Mouse (Mus musculus) hindbrain, postnatal 0 days (tissue): ENCODE data around the gene Iapp. TPM values are rescaled to one million over a fixed set of nuclear protein-coding genes. Genes with fewer than 3 reads are reported as not detected.
"Not testable (repeated sequence)": the region's sequence is repeated elsewhere in the genome, so short reads cannot be mapped to it uniquely, and the experiment has no call there.

Experiments used
- ATAC-seq: fragments of 200-750 bp; cut with Nextera tagmentation; 2 replicates; pipeline ENCODE4 v1.8.0; 2017; ENCODE audit warnings: mild to moderate bottlenecking, moderate TSS enrichment, moderate library complexity
- DNase-seq: peaks from one replicate; pipeline ENCODE4 v3.0.0-alpha.2; 2015; ENCODE audit warnings: low spot score
- H3K27ac ChIP-seq: fragments of 300-500 bp; sonication (generic); 2 replicates; pipeline ENCODE4 v1.5.1; 2014; ENCODE audit warnings: mild to moderate bottlenecking
- H3K27me3 ChIP-seq: fragments of 300-500 bp; sonication (generic); 2 replicates; pipeline ENCODE4 v1.6.1; 2014; ENCODE audit warnings: low read length, mixed read lengths; ENCODE audit not compliant: insufficient read depth
- H3K36me3 ChIP-seq: fragments of 300-500 bp; sonication (generic); 2 replicates; pipeline ENCODE4 v1.6.1; 2014; ENCODE audit warnings: low read length, mixed read lengths; ENCODE audit not compliant: insufficient read depth
- H3K4me1 ChIP-seq: fragments of 300-500 bp; sonication (generic); 2 replicates; pipeline ENCODE4 v1.6.1; 2014; ENCODE audit warnings: antibody characterized with exemption, low read length, mixed read lengths; ENCODE audit not compliant: insufficient read depth
- H3K4me2 ChIP-seq: fragments of 300-500 bp; sonication (generic); 2 replicates; pipeline ENCODE4 v1.6.1; 2014; ENCODE audit warnings: low read depth, mild to moderate bottlenecking, low read length, moderate library complexity, mixed read lengths
- H3K4me3 ChIP-seq: fragments of 300-500 bp; sonication (generic); 2 replicates; pipeline ENCODE4 v1.5.1; 2014; ENCODE audit warnings: low read length
- H3K9ac ChIP-seq: fragments of 300-500 bp; sonication (generic); replicated peaks from 2 replicates; pipeline ENCODE4 v1.6.1; 2014; ENCODE audit warnings: mild to moderate bottlenecking, low read length, moderate library complexity, mixed read lengths
- H3K9me3 ChIP-seq: fragments of 300-500 bp; sonication (generic); 2 replicates; pipeline ENCODE4 v1.6.1; 2016; ENCODE audit warnings: low read length, mixed read lengths
- CTCF ChIP-seq: IDR thresholded peaks from 2 replicates; pipeline ENCODE4 v1.5.1; 2016; ENCODE audit warnings: antibody characterized with exemption, control low read depth, low read depth
- WGBS: fragments of 180-500 bp; shearing (Covaris S2); extraction: QIAGEN DNeasy Blood & Tissue Kit; methylation state at CpG from one replicate; pipeline ENCODE4 v1.1.7; 2014; 5-methylcytosine and 5-hydroxymethylcytosine counted together
- polyA plus RNA-seq: library from polyadenylated mRNA; unstranded; fragments of >200 nt; fragmentation: Nextera tagmentation; extraction: Ambion mirVana; gene quantifications from 2 replicates; pipeline ENCODE4 v1.2.1, GENCODE M21; 2015
- total RNA-seq: library from RNA; depleted of rRNA; stranded (reverse); fragments of >200 nt; gene quantifications from 2 replicates; pipeline ENCODE4 v1.2.3, GENCODE M21; 2014; rRNA removed

Gene Iapp
- total RNA-seq (not detected in 2 replicates), polyA plus RNA-seq (0.21 and 0.41 TPM in 2 replicates)

DNA sequence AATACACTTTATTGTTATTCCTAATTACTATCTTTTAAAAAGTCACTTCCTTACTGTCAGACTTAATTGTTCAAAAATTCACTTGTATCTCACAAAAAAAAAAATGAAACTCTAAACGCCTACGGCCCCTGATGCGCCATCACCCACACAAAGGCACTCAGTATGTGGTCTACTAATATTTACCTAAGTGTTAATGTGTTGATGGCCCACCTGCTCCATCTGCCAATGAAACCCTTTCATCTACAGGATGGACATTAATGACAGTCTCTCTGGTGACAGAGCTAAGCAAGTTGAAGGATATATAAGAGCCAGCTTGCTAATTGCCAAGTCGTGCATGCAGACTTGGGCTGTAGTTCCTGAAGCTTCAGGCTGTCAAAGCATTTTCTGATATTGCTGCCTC is at the start of gene Iapp:
Iapp (plus strand) TSS at position 326 of the 400 bp plus-strand sequence.
- WGBS, result 57% methylated on average over 4 of the region's 4 CpGs

DNA sequence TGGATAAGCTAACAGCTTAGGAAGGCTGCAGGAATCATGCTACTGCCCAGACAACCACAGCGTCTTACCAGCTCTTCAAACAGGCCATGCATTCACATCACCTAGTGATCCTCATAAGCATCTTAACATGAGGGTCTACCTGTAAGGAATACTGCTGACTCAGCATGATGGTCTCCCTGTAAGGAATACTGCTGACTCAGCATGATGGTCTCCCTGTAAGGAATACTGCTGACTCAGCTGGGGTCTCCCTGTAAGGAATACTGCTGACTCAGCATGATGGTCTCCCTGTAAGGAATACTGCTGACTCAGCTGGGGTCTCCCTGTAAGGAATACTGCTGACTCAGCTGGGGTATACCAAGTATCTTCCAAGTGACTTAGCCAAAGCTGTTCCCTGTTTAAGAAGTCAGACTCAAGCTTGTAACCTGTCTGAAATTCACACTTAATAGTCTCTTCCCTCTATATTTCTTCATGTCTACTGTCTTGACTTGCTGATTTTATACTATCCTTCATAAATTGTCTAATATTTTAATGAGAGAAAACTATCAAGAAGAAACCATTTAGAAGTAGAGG is 47.4 kb upstream of the Iapp start:
- not testable (repeated sequence) for ATAC-seq, H3K4me2 ChIP-seq, H3K4me1 ChIP-seq, H3K36me3 ChIP-seq, H3K27ac ChIP-seq, H3K9ac ChIP-seq, H3K27me3 ChIP-seq, DNase-seq, H3K9me3 ChIP-seq, H3K4me3 ChIP-seq
- WGBS, result 95% methylated on average over 1 of the region's 1 CpGs

More for the DNA sequence above, at the start of gene Iapp:
- Histone ChIP-seq H3K27ac (no peak within 1 kb of the TSS), H3K9ac (no peak within 1 kb of the TSS), H3K36me3 (no peaks in the 10 kb centered on the region), H3K4me1 (no peaks in the 10 kb centered on the region), H3K4me3 (no peak within 1 kb of the TSS), H3K9me3 (no peaks in the 10 kb centered on the region), H3K4me2 (no peak within 1 kb of the TSS), H3K27me3 (no peaks in the 10 kb centered on the region)
- DNase-seq (no peak), ATAC-seq (no peak)
- TF ChIP-seq CTCF, result no peak

DNA sequence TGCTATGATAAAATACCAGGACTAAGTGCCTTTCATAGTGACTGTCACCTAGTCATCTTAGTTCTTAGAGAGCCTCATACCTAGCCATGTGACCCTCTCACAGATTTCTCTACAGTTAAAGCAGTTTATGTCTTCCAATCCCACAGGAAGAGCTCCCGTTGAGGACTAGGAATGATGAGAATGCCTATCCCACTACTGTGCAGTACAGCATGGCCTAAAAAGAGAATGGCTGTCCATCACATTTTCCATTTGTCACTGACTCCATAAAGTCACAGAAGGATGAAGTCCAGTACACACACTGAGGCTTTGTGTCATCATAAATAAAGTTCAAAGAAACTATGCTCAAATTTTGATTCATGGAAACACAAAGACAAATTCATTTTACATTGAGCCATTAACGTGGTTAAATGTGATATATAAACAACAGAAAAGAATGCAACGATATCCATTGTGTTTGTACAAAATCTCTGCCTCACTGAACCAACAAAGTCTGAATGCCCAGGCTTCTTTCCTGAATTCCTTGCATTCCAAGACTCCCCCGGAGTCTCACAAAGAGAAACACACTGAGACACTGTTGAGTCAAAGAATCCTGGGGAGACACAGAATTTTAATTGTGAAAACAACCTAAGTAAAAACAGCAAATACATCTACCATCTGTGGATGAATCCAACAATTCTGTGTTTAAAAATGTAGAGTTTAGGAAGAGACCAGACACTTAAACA is 22.3 kb upstream of the Iapp start:
- ATAC-seq, result no peak
- no peak overlapping the region for H3K4me3 ChIP-seq

DNA sequence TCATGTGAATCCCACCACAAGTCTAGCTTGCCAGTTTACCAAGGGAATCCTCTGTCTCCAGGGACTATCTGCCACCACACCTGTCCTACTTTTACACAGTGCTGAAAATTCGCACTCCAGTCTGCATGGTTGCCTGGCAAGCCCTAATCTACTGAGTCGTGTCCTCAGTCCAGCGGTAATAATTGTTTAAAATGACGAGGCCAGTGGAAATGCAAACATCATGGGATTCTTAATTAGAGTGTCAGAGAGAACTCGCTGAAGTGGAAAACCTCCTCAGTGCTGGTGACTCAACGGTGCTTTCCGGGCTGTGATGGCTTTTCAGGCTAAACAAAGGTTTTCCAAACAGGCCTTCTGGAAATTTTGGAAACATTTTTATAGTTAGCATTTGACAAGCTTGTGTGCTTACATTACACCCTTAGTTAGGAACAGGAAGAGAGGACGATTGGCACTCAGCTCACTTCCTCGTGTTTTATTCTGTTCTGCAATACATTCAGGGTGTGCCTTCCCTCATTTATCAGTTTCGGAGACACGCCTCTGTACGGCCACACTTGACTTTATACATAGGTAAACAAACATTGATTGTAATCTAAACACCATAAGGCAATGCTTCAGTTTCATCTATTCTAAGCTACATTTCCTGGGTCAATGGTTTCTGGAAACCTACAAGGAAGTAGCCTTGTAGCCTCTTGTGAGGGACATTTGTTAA is 8.7 kb upstream of the Iapp start:
- Histone ChIP-seq H3K4me3 (no peak overlapping the region), H3K9me3 (no peaks in the 10 kb centered on the region), H3K9ac (no peak overlapping the region), H3K4me1 (no peaks in the 10 kb centered on the region), H3K4me2 (no peak overlapping the region), H3K27ac (no peak overlapping the region), H3K36me3 (no peaks in the 10 kb centered on the region), H3K27me3 (no peaks in the 10 kb centered on the region)
- no peak for TF ChIP-seq CTCF
- ATAC-seq (no peak), DNase-seq (no peak)
- 53% methylated on average over 12 of the region's 12 CpGs for WGBS

More for the DNA sequence above, 22.3 kb upstream of the Iapp start:
- no peak for TF ChIP-seq CTCF
- Histone ChIP-seq H3K4me2 (no peak overlapping the region), H3K9me3 (no peaks in the 10 kb centered on the region), H3K27me3 (no peaks in the 10 kb centered on the region), H3K27ac (no peak overlapping the region), H3K9ac (no peak overlapping the region), H3K4me1 (no peaks in the 10 kb centered on the region), H3K36me3 (no peaks in the 10 kb centered on the region)
- no peak for DNase-seq
- 5% methylated on average over 4 of the region's 4 CpGs for WGBS

DNA sequence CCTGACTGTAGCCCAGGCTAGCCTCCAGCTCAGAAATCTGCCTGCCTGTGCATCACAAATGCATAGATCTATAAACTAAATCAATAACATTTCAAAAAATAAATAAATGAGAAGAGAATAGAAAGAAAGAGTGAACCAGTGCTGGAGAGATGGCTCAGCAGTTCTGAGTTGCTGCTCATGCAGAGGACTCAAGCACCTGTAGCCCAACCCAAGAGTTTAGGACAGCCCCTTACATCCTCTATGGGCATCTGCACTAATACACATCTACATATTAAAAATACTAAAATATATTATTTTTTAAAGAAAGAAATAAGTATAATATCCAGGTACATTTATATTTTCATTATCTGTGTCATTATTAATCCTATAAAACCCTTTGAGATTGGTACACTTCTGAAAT is 6.9 kb downstream of the Iapp start:
- Histone ChIP-seq H3K9ac (no peak overlapping the region), H3K36me3 (no peaks in the 10 kb centered on the region), H3K4me2 (no peak overlapping the region), H3K27ac (no peak overlapping the region), H3K4me3 (no peak overlapping the region), H3K4me1 (no peaks in the 10 kb centered on the region), H3K9me3 (no peaks in the 10 kb centered on the region), H3K27me3 (no peaks in the 10 kb centered on the region)
- no peak for TF ChIP-seq CTCF
- ATAC-seq, result no peak
- no peak for DNase-seq

DNA sequence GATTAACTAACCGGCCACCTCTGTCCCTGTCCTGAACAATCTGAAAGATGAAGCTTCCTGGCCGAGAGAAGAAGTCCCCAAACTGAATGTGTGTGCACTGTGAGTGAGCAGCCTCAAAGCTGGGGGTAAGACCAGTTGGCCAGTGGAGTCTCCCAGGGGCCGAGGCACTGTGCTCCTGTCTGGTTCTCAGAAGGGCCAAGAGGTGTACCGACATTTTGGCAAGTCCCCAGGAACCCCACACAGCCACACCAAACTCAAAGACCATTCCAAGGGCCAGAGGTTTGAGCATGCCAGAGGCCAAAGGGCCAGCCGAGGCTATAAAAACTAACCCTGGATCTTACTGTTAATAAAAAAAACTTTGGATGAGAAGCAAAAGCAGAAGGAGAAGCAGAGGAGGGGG is 16.1 kb downstream of the Iapp start:
- 86% methylated on average over 5 of the region's 5 CpGs for WGBS
- Histone ChIP-seq H3K4me1 (no peaks in the 10 kb centered on the region), H3K27me3 (no peaks in the 10 kb centered on the region), H3K9me3 (no peaks in the 10 kb centered on the region), H3K27ac (no peak overlapping the region), H3K4me2 (no peak overlapping the region), H3K4me3 (no peak overlapping the region), H3K36me3 (no peaks in the 10 kb centered on the region), H3K9ac (no peak overlapping the region)
- ATAC-seq (no peak), DNase-seq (no peak)
- TF ChIP-seq CTCF, result no peak

DNA sequence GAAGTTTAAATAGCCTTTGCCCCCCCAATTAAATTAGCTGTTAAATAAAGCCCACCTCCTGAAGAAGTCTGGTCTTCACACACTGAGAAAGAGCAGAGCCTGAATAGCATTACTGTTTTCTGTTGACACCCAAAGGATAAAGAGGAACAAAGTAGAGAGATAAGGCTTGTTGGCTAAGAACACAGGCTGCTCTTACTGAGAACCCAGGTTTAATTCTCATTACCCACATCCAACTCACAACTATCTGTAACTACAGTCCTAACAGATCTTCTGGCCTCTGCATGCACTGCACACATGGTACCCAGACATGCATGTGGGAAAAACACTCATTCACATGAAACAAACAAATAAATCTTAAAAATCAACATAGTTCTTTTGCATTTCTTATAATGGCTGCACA is 18.9 kb downstream of the Iapp start:
- no peak overlapping the region for H3K4me2 ChIP-seq
- TF ChIP-seq CTCF, result no peak
- no peak overlapping the region for H3K4me3 ChIP-seq
- no peak for DNase-seq
- no peak for ATAC-seq
- H3K9ac ChIP-seq, result no peak overlapping the region
- no peaks in the 10 kb centered on the region for H3K27me3 ChIP-seq
- no peak overlapping the region for H3K27ac ChIP-seq
- H3K36me3 ChIP-seq, result no peaks in the 10 kb centered on the region
- H3K4me1 ChIP-seq, result no peaks in the 10 kb centered on the region
- no peaks in the 10 kb centered on the region for H3K9me3 ChIP-seq
